ENCODE assay signal across 8 mouse cellular contexts in genomic region chr2:155082121-155082803, GRCm38 (mm10). TPM values are rescaled to one million over a fixed set of nuclear protein-coding genes. Genes with fewer than 3 reads are reported as not detected.
DNase-seq lines count a peak whose midpoint lies in the region; ATAC-seq lines count a peak whose summit lies in the region.
"Had no signal": no experiment of that assay in that cellular context is flagged by ENCODE, and none has a peak within 500 bp of the region (broad histone marks: within the 10 kb centered on the region; RNA-seq: fewer than 3 reads in every experiment).

No protein-coding gene starts in this region.

- no peak overlapping the region for H3K4me3 ChIP-seq in embryonic facial prominence, embryonic 11.5 days (ENCODE audit: low read depth, low read length)
- H3K4me3 ChIP-seq: limb, embryonic 15.5 days had no signal

- no peak overlapping the region for H3K27ac ChIP-seq in embryonic facial prominence, embryonic 11.5 days (replicated peaks; ENCODE audit: low read depth, low read length)
- H3K27ac ChIP-seq: limb, embryonic 15.5 days had no signal

- ATAC-seq in embryonic facial prominence, embryonic 11.5 days (replicated peaks; ENCODE audit: insufficient number of reproducible peaks, low FRiP score, low TSS enrichment, low read depth) = no peak
- ATAC-seq in hematopoietic stem cell, adult 5-6 weeks (replicated peaks in 1 of 2; ENCODE audit: insufficient read depth in 1 of 2, low FRiP score in 2 of 2, low TSS enrichment in 1 of 2, low read depth in 1 of 2, poor library complexity in 2 of 2, severe bottlenecking in 2 of 2) = peak; percentile 86 to 93

- no peak overlapping the region for H3K9ac ChIP-seq in embryonic facial prominence, embryonic 11.5 days (replicated peaks; ENCODE audit: low read length)
- H3K9ac ChIP-seq: limb, embryonic 15.5 days had no signal

- WGBS in embryonic facial prominence, embryonic 11.5 days = 20% methylated on average over 8 of the region's 8 CpGs

- H3K9me3 ChIP-seq in embryonic facial prominence, embryonic 11.5 days (replicated peaks; ENCODE audit: control insufficient read depth, low read length) = no peaks in the 10 kb centered on the region
- H3K9me3 ChIP-seq: limb, embryonic 15.5 days had no signal

- no peak overlapping the region for H3K4me2 ChIP-seq in embryonic facial prominence, embryonic 11.5 days (ENCODE audit: low read depth, low read length)
- H3K4me2 ChIP-seq: limb, embryonic 15.5 days had no signal

- H3K4me1 ChIP-seq in embryonic facial prominence, embryonic 11.5 days (ENCODE audit: control insufficient read depth, insufficient read depth, low read length) = no peaks in the 10 kb centered on the region
- H3K4me1 ChIP-seq: limb, embryonic 15.5 days had no signal

- no peaks in the 10 kb centered on the region for H3K27me3 ChIP-seq in embryonic facial prominence, embryonic 11.5 days (ENCODE audit: control insufficient read depth, insufficient read depth, low read length)
- H3K27me3 ChIP-seq: limb, embryonic 15.5 days had no signal

- H3K36me3 ChIP-seq in embryonic facial prominence, embryonic 11.5 days (replicated peaks; ENCODE audit: control insufficient read depth, insufficient read depth, low read depth, low read length) = no peaks in the 10 kb centered on the region
- H3K36me3 ChIP-seq: limb, embryonic 15.5 days had no signal

- DNase-seq in ES-CJ7 (ENCODE audit: low read depth, low spot score) = peak; percentile 76
- peak; percentile 83 for DNase-seq in adrenal gland, adult 2 months
- DNase-seq in embryonic facial prominence, embryonic 11.5 days (ENCODE audit: low spot score) = peak; percentile 63
- peak; percentile 53 to 60 for DNase-seq in layer of hippocampus, postnatal 36 days
- DNase-seq in lung, postnatal 4 days = peak; percentile 68 to 79
- DNase-seq in skeletal muscle tissue, adult 2 months (ENCODE audit: low read depth, low spot score) = peak; percentile 21

RNA-seq across cellular contexts. Expression of gene Ahcy, which starts 8.0 kb away (rescaled TPM):
- total RNA-seq in adrenal gland, adult 2 months (2021) = 10 to 100 TPM; 32.4 to 36.9 TPM
- polyA plus RNA-seq in adrenal gland, adult 2 months (2012; rRNA removed) = 42.4 and 53.1 TPM in 2 replicates
- polyA plus RNA-seq in embryonic facial prominence, embryonic 11.5 days (2014; fragmentation: Nextera tagmentation; extraction: Ambion mirVana) = 97.6 and 100.0 TPM in 2 replicates
- total RNA-seq in hematopoietic stem cell, adult 5-6 weeks (2017) = 70.5 and 73.7 TPM in 2 replicates
- total RNA-seq in layer of hippocampus, postnatal 36 days (2021) = 10 to 100 TPM; 15.3 to 15.5 TPM

RNA-seq across cellular contexts. Expression of gene Itch, which starts 51.0 kb away (rescaled TPM):
- total RNA-seq in adrenal gland, adult 2 months (2021) = 10 to 100 TPM; 47.0 to 48.2 TPM
- polyA plus RNA-seq in adrenal gland, adult 2 months (2012; rRNA removed) = 2.2 and 3.6 TPM in 2 replicates
- polyA plus RNA-seq in embryonic facial prominence, embryonic 11.5 days (2014; fragmentation: Nextera tagmentation; extraction: Ambion mirVana) = 51.1 and 55.7 TPM in 2 replicates
- total RNA-seq in hematopoietic stem cell, adult 5-6 weeks (2017) = 57.3 and 65.5 TPM in 2 replicates
- 10 to 100 TPM; 60.6 to 61.8 TPM for total RNA-seq in layer of hippocampus, postnatal 36 days (2021)

Comparison
In these comparisons a context has a peak if more than half of its experiments do, and no peak if none do; other contexts are left out.
1. DNase-seq: peak in every context shown above with its lines; median percentile 83 in adrenal gland, adult 2 months; 76 in ES-CJ7; 74 in lung, postnatal 4 days; 63 in embryonic facial prominence, embryonic 11.5 days; 56 in layer of hippocampus, postnatal 36 days; 21 in skeletal muscle tissue, adult 2 months.